Mouse (Mus musculus) cortical plate, adult 2 months (tissue): ENCODE results near the gene Mmp9.

ENCODE experiments used
- CTCF ChIP-seq: fragments of 200-500 bp; IDR thresholded peaks from 2 replicates; pipeline ENCODE4 v1.5.1; 2011; ENCODE audit warnings: mild to moderate bottlenecking, control low read depth, low read length; ENCODE audit not compliant: insufficient read depth; ENCODE audit errors: extremely low read depth
- POLR2A ChIP-seq: fragments of 200-500 bp; IDR thresholded peaks from 2 replicates; pipeline ENCODE4 v1.6.1; 2011; ENCODE audit warnings: mild to moderate bottlenecking, low read length, control low read depth; ENCODE audit not compliant: insufficient read depth; ENCODE audit errors: extremely low read depth

DNA sequence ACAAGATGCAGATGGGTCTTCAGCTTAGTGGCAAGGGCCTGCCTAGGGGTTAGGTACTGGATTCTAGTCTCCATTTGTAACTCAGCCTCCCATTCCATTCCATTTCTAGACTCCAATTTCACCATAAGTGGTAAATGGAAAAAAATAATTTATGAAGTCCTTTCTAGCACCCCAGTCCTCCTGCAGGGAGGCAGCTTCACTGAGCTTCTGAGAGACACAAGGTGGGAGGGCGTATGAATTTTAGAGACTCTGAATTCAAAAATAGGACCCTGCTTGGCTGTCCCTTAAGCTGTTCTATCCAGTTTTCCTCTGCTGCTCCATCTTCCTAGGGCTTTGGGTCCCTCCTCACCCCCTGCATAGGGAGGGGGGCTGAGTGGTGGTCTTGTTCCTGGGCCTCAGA, 24.4 kb downstream of the Mmp9 start:
- TF ChIP-seq POLR2A (no peak), CTCF (no peak)
